13 mouse cellular contexts compared by ENCODE assay signal in genomic region chr11:50683821-50684220, GRCm38 (mm10).
DNase-seq lines count a peak whose midpoint lies in the region.
"Had no signal": no experiment of that assay in that cellular context is flagged by ENCODE, and none has a peak within 500 bp of the region (broad histone marks: within the 10 kb centered on the region; RNA-seq: fewer than 3 reads in every experiment).

No protein-coding gene starts in this region.

- DNase-seq in heart, adult 11 months, result peak; percentile 92
- DNase-seq in heart, adult 9 months (ENCODE audit: low spot score in 2 of 2), result no peak
- peak; percentile 19 for DNase-seq in layer of hippocampus, adult 9-11 months
- DNase-seq in layer of hippocampus, adult 8-10 months (ENCODE audit: low spot score in 2 of 2), result no peak
- DNase-seq in NIH3T3 (ENCODE audit: low read depth), result peak; percentile 66
- no peak for DNase-seq in spleen, postnatal 4 days (ENCODE audit: low spot score in 2 of 2)
- no peak for DNase-seq in gastrocnemius, postnatal 25 days
- DNase-seq: cerebellum, adult 18-20 months; cerebellum, adult 9-11 months; cerebellum, postnatal 36 days; gastrocnemius, postnatal 10 days; heart, postnatal 36 days; kidney, adult 18-20 months had no signal

Comparison
In these comparisons a context has a peak if more than half of its experiments do, and no peak if none do; other contexts are left out.
1. DNase-seq: peak in heart, adult 11 months (single experiment), layer of hippocampus, adult 9-11 months (single experiment) and NIH3T3 (single experiment); none in heart, adult 9 months (0 of 2), layer of hippocampus, adult 8-10 months (0 of 2), spleen, postnatal 4 days (0 of 2) and gastrocnemius, postnatal 25 days (single experiment).